Mouse (Mus musculus): ENCODE data around the gene Cmtr2.

GRCm38 (mm10) chr8:110216253-110216652 lies 788 bp downstream of the Cmtr2 start:
- no peak for TF ChIP-seq CTCF (conservative IDR thresholded peaks at IDR 0.05; ENCODE audit: low read length)
- TF ChIP-seq POU5F1 (IDR thresholded peaks at IDR 0.05; ENCODE audit: borderline replicate concordance, low read length) = no peak

All from E14TG2a.4 (cell line).